Mouse (Mus musculus) cerebellum, adult 2 months (tissue): Measurements from ENCODE around the gene Scd4.

Source experiments
- CTCF ChIP-seq: fragments of 200-500 bp; IDR thresholded peaks from 2 replicates; pipeline ENCODE4 v1.5.1; 2011; ENCODE audit warnings: low read depth, mild to moderate bottlenecking, control low read depth, low read length, moderate library complexity, borderline replicate concordance; ENCODE audit not compliant: insufficient read depth
- POLR2A ChIP-seq: fragments of 200-500 bp; IDR thresholded peaks from 2 replicates; pipeline ENCODE4 v1.6.1; 2011; ENCODE audit warnings: low read length, control low read depth, borderline replicate concordance; ENCODE audit not compliant: insufficient read depth

DNA sequence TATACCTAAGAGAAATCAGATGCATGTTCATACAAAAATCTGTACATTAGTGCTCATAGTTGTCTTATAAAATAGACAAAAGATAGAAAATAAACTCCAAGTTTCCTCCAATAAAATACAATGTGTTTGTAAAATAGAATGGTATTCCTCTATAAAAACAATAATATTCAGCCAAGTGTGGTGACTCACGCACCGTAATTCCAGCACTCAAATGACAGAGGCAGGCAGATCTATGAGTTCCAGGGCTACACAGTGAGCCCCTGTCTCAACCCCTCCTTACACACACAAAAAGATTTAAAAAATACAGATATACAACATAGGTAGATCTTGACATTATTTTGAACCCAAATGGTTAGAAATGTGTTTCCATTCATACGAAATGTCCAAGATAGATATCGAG is 59.0 kb downstream of the Scd4 start:
- TF ChIP-seq POLR2A (no peak), CTCF (no peak)
